Mouse (Mus musculus): ENCODE measurements around the gene Ccser1. TPM values are rescaled to one million over a fixed set of nuclear protein-coding genes. Genes with fewer than 3 reads are reported as not detected.
"Not testable (repeated sequence)": the region's sequence is repeated elsewhere in the genome, so short reads cannot be mapped to it uniquely, and the experiment has no call there.

The Ccser1 gene
- total and polyA plus RNA-seq, 2 experiments from 2014 or later = 14.9 to 48.7 TPM

- Histone ChIP-seq H3K9ac (replicated peaks; ENCODE audit: low read length) (no peak overlapping the region), H3K4me3 (ENCODE audit: low read length) (no peak overlapping the region), H3K9me3 (ENCODE audit: low read length) (no peaks in the 10 kb centered on the region), H3K36me3 (ENCODE audit: insufficient read depth, low read length) (no peaks in the 10 kb centered on the region), H3K27ac (no peak overlapping the region), H3K4me1 (ENCODE audit: insufficient read depth, low read length) (no peaks in the 10 kb centered on the region), H3K4me2 (ENCODE audit: low read depth, low read length) (no peak overlapping the region), H3K27me3 (ENCODE audit: insufficient read depth, low read length) (no peaks in the 10 kb centered on the region)
- 56% methylated on average over 2 of the region's 2 CpGs for WGBS
- no peak for ATAC-seq
- DNase-seq (ENCODE audit: low spot score) = peak; percentile 80
- no peak for TF ChIP-seq CTCF (IDR thresholded peaks at IDR 0.05; ENCODE audit: low read depth)
These were observed 796.8 kb downstream of the Ccser1 start for GRCm38 (mm10) chr6:61976878-61977277.

GRCm38 (mm10) chr6:61978379-61978778 lies 798.3 kb downstream of the Ccser1 start:
- WGBS = 27% methylated on average over 2 of the region's 2 CpGs
- ATAC-seq (no peak), DNase-seq (ENCODE audit: low spot score) (peak; percentile 28)
- H3K27me3 ChIP-seq (ENCODE audit: insufficient read depth, low read length) = no peaks in the 10 kb centered on the region
- H3K4me1 ChIP-seq (ENCODE audit: insufficient read depth, low read length) = no peaks in the 10 kb centered on the region
- no peak overlapping the region for H3K4me2 ChIP-seq (ENCODE audit: low read depth, low read length)
- H3K4me3 ChIP-seq (ENCODE audit: low read length) = no peak overlapping the region
- no peaks in the 10 kb centered on the region for H3K36me3 ChIP-seq (ENCODE audit: insufficient read depth, low read length)
- H3K9me3 ChIP-seq (ENCODE audit: low read length) = no peaks in the 10 kb centered on the region
- TF ChIP-seq CTCF (IDR thresholded peaks at IDR 0.05; ENCODE audit: low read depth) = peak; percentile 55
- no peak overlapping the region for H3K27ac ChIP-seq
- no peak overlapping the region for H3K9ac ChIP-seq (replicated peaks; ENCODE audit: low read length)

- Histone ChIP-seq H3K36me3 (ENCODE audit: insufficient read depth, low read length) (no peaks in the 10 kb centered on the region), H3K4me1 (ENCODE audit: insufficient read depth, low read length) (no peaks in the 10 kb centered on the region), H3K9me3 (ENCODE audit: low read length) (no peaks in the 10 kb centered on the region), H3K4me2 (ENCODE audit: low read depth, low read length) (no peak overlapping the region), H3K4me3 (ENCODE audit: low read length) (no peak overlapping the region), H3K27ac (no peak overlapping the region), H3K9ac (replicated peaks; ENCODE audit: low read length) (no peak overlapping the region), H3K27me3 (ENCODE audit: insufficient read depth, low read length) (no peaks in the 10 kb centered on the region)
- DNase-seq (ENCODE audit: low spot score) (no peak), ATAC-seq (no peak)
- TF ChIP-seq CTCF (IDR thresholded peaks at IDR 0.05; ENCODE audit: low read depth) = no peak
These were observed 834.2 kb downstream of the Ccser1 start for GRCm38 (mm10) chr6:62014374-62014773.

- no peaks in the 10 kb centered on the region for H3K27me3 ChIP-seq (ENCODE audit: insufficient read depth, low read length)
- no peak overlapping the region for H3K4me2 ChIP-seq (ENCODE audit: low read depth, low read length)
- no peak overlapping the region for H3K4me3 ChIP-seq (ENCODE audit: low read length)
- H3K9ac ChIP-seq (replicated peaks; ENCODE audit: low read length) = no peak overlapping the region
- H3K9me3 ChIP-seq (ENCODE audit: low read length) = no peaks in the 10 kb centered on the region
- 76% methylated on average over 1 of the region's 1 CpGs for WGBS
- no peak for ATAC-seq
- no peak overlapping the region for H3K27ac ChIP-seq
- H3K4me1 ChIP-seq (ENCODE audit: insufficient read depth, low read length) = no peaks in the 10 kb centered on the region
- TF ChIP-seq CTCF (IDR thresholded peaks at IDR 0.05; ENCODE audit: low read depth) = no peak
- DNase-seq (ENCODE audit: low spot score) = no peak
- no peaks in the 10 kb centered on the region for H3K36me3 ChIP-seq (ENCODE audit: insufficient read depth, low read length)
These were observed 864.3 kb downstream of the Ccser1 start for GRCm38 (mm10) chr6:62044454-62044853.

GRCm38 (mm10) chr6:62045042-62045441 lies 864.9 kb downstream of the Ccser1 start:
- not testable (repeated sequence) for H3K27me3 ChIP-seq (ENCODE audit: insufficient read depth, low read length); H3K4me1 ChIP-seq (ENCODE audit: insufficient read depth, low read length); H3K27ac ChIP-seq; H3K36me3 ChIP-seq (ENCODE audit: insufficient read depth, low read length); H3K4me2 ChIP-seq (ENCODE audit: low read depth, low read length); ATAC-seq; H3K9me3 ChIP-seq (ENCODE audit: low read length); H3K4me3 ChIP-seq (ENCODE audit: low read length); H3K9ac ChIP-seq (replicated peaks; ENCODE audit: low read length); DNase-seq (ENCODE audit: low spot score)
- WGBS = 89% methylated on average over 1 of the region's 1 CpGs

- H3K4me3 ChIP-seq (ENCODE audit: low read length) = no peak overlapping the region
- WGBS = 41% methylated on average over 2 of the region's 2 CpGs
- TF ChIP-seq CTCF (IDR thresholded peaks at IDR 0.05; ENCODE audit: low read depth) = no peak
These were observed 875.2 kb downstream of the Ccser1 start for GRCm38 (mm10) chr6:62055276-62055675.

GRCm38 (mm10) chr6:62066363-62067023 lies 886.4 kb downstream of the Ccser1 start:
- Histone ChIP-seq H3K4me3 (ENCODE audit: low read length) (no peak overlapping the region), H3K4me1 (ENCODE audit: insufficient read depth, low read length) (no peaks in the 10 kb centered on the region), H3K36me3 (ENCODE audit: insufficient read depth, low read length) (no peaks in the 10 kb centered on the region), H3K27me3 (ENCODE audit: insufficient read depth, low read length) (no peaks in the 10 kb centered on the region), H3K9ac (replicated peaks; ENCODE audit: low read length) (no peak overlapping the region), H3K4me2 (ENCODE audit: low read depth, low read length) (no peak overlapping the region), H3K9me3 (ENCODE audit: low read length) (no peaks in the 10 kb centered on the region), H3K27ac (no peak overlapping the region)
- TF ChIP-seq CTCF (IDR thresholded peaks at IDR 0.05; ENCODE audit: low read depth) = no peak
- WGBS = 45% methylated on average over 6 of the region's 6 CpGs
- ATAC-seq (no peak), DNase-seq (ENCODE audit: low spot score) (peak; percentile 9)

More at GRCm38 (mm10) chr6:62055276-62055675, 875.2 kb downstream of the Ccser1 start:
- no peaks in the 10 kb centered on the region for H3K4me1 ChIP-seq (ENCODE audit: insufficient read depth, low read length)
- ATAC-seq = no peak
- no peak overlapping the region for H3K27ac ChIP-seq
- no peaks in the 10 kb centered on the region for H3K27me3 ChIP-seq (ENCODE audit: insufficient read depth, low read length)
- H3K36me3 ChIP-seq (ENCODE audit: insufficient read depth, low read length) = no peaks in the 10 kb centered on the region
- H3K9ac ChIP-seq (replicated peaks; ENCODE audit: low read length) = no peak overlapping the region
- no peaks in the 10 kb centered on the region for H3K9me3 ChIP-seq (ENCODE audit: low read length)
- no peak overlapping the region for H3K4me2 ChIP-seq (ENCODE audit: low read depth, low read length)
- no peak for DNase-seq (ENCODE audit: low spot score)

Data from hindbrain, postnatal 0 days (tissue).